Mouse (Mus musculus) stomach, embryonic 15.5 days (tissue): Measurements from ENCODE around the gene Zfyve28. TPM values are rescaled to one million over a fixed set of nuclear protein-coding genes. Genes with fewer than 3 reads are reported as not detected.

Experiments
- ATAC-seq: fragments of 200-750 bp; cut with Nextera tagmentation; 2 replicates; pipeline ENCODE4 v1.8.0; 2017; ENCODE audit warnings: low read depth, moderate number of reproducible peaks, moderate TSS enrichment; ENCODE audit not compliant: insufficient read depth, low FRiP score
- H3K27ac ChIP-seq: fragments of 300-500 bp; sonication (generic); 2 replicates; pipeline ENCODE4 v1.5.1; 2015; ENCODE audit warnings: mild to moderate bottlenecking, inconsistent platforms
- H3K27me3 ChIP-seq: fragments of 300-500 bp; sonication (generic); replicated peaks from 2 replicates; pipeline ENCODE4 v1.6.1; 2015; ENCODE audit warnings: inconsistent platforms
- H3K36me3 ChIP-seq: fragments of 300-500 bp; sonication (generic); 2 replicates; pipeline ENCODE4 v1.6.1; 2015; ENCODE audit warnings: inconsistent platforms
- H3K4me1 ChIP-seq: fragments of 300-500 bp; sonication (generic); 2 replicates; pipeline ENCODE4 v1.6.1; 2015; ENCODE audit warnings: inconsistent platforms
- H3K4me2 ChIP-seq: fragments of 300-500 bp; sonication (generic); 2 replicates; pipeline ENCODE4 v1.6.1; 2015; ENCODE audit warnings: mild to moderate bottlenecking, inconsistent platforms
- H3K4me3 ChIP-seq: fragments of 300-500 bp; sonication (generic); replicated peaks from 2 replicates; pipeline ENCODE4 v1.5.1; 2015; ENCODE audit warnings: inconsistent platforms
- H3K9ac ChIP-seq: fragments of 300-500 bp; sonication (generic); 2 replicates; pipeline ENCODE4 v1.6.1; 2015; ENCODE audit warnings: inconsistent platforms
- H3K9me3 ChIP-seq: fragments of 300-500 bp; sonication (generic); 2 replicates; pipeline ENCODE4 v1.6.1; 2016; ENCODE audit warnings: inconsistent platforms
- WGBS: fragments of 180-500 bp; shearing (Covaris S2); methylation state at CpG from one replicate; pipeline ENCODE4 v1.1.7; 2015; 5-methylcytosine and 5-hydroxymethylcytosine counted together
- polyA plus RNA-seq: library from polyadenylated mRNA; unstranded; fragments of >200 nt; fragmentation: Nextera tagmentation; extraction: Ambion mirVana; gene quantifications from 2 replicates; pipeline ENCODE4 v1.2.1, GENCODE M21; 2015

Gene Zfyve28
- polyA plus RNA-seq, 1 experiment from 2014 or later: 0.53 TPM

GRCm38 (mm10) chr5:34284156-34284750, 4.0 kb downstream of the Zfyve28 start:
- Histone ChIP-seq H3K27ac (no peak overlapping the region), H3K9me3 (no peaks in the 10 kb centered on the region), H3K4me3 (no peak overlapping the region), H3K27me3 (peaks cover 36% of the 10 kb centered on the region), H3K4me2 (no peak overlapping the region), H3K4me1 (peaks cover 26% of the 10 kb centered on the region), H3K9ac (no peak overlapping the region), H3K36me3 (no peaks in the 10 kb centered on the region)
- ATAC-seq: no peak
- WGBS: 43% methylated on average over 3 of the region's 3 CpGs

GRCm38 (mm10) chr5:34283355-34283754, 4.9 kb downstream of the Zfyve28 start:
- peaks cover 23% of the 10 kb centered on the region for H3K4me1 ChIP-seq
- H3K4me2 ChIP-seq: no peak overlapping the region
- ATAC-seq: no peak
- no peak overlapping the region for H3K4me3 ChIP-seq
- no peaks in the 10 kb centered on the region for H3K36me3 ChIP-seq
- no peaks in the 10 kb centered on the region for H3K9me3 ChIP-seq
- no peak overlapping the region for H3K9ac ChIP-seq
- 88% methylated on average over 5 of the region's 5 CpGs for WGBS
- peaks cover 29% of the 10 kb centered on the region for H3K27me3 ChIP-seq
- no peak overlapping the region for H3K27ac ChIP-seq

DNA sequence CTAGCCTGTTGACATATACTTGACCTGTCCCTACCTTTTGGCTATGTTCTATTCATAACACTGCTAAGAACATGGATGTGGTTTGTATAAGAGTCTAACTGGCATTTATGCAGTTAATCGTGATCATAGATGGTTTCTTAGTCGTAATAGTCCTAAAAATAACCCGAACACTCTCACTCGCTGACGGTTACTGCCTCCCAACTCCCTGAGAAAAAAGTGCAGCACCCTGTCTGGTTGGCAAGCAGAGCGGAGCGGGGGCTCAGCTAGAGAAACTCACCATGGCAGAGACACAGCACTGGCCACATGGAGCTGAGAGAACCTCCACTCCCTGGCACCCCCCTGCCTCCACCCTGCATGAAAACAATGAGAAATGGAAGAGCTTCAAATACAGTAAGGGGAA, 7.3 kb downstream of the Zfyve28 start:
- H3K4me3 ChIP-seq: no peak overlapping the region
- H3K9me3 ChIP-seq: no peaks in the 10 kb centered on the region
- no peaks in the 10 kb centered on the region for H3K4me1 ChIP-seq
- H3K27ac ChIP-seq: no peak overlapping the region
- H3K4me2 ChIP-seq: no peak overlapping the region
- H3K27me3 ChIP-seq: peaks cover 5% of the 10 kb centered on the region
- no peak overlapping the region for H3K9ac ChIP-seq
- ATAC-seq: no peak
- WGBS: 55% methylated on average over 7 of the region's 7 CpGs
- no peaks in the 10 kb centered on the region for H3K36me3 ChIP-seq

DNA sequence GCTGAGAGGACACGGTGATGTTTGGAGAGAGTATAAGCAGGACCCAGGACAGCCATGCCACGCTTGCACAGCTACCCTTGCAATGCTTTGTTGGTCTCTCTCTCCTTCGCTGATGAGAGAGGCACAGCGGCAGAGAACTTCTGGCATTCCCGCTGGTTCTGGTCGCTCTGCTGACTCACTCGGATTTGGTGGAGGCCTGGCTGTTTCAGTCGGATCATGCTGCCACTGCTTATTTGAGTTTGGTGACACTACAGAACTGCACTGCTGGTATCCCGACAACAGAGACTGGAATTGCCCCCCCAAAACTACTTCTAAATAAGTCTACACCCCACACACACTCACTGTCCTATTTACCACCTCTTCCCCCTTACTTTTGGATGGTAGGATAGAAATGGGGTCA, 9.0 kb downstream of the Zfyve28 start:
- Histone ChIP-seq H3K27ac (no peak overlapping the region), H3K9me3 (no peaks in the 10 kb centered on the region), H3K9ac (no peak overlapping the region), H3K4me1 (no peaks in the 10 kb centered on the region), H3K4me2 (no peak overlapping the region), H3K4me3 (no peak overlapping the region), H3K36me3 (no peaks in the 10 kb centered on the region), H3K27me3 (no peaks in the 10 kb centered on the region)
- 87% methylated on average over 9 of the region's 9 CpGs for WGBS
- no peak for ATAC-seq

GRCm38 (mm10) chr5:34278058-34278457, 10.2 kb downstream of the Zfyve28 start:
- Histone ChIP-seq H3K9ac (no peak overlapping the region), H3K4me3 (no peak overlapping the region), H3K27me3 (no peaks in the 10 kb centered on the region), H3K27ac (no peak overlapping the region), H3K4me2 (no peak overlapping the region), H3K36me3 (no peaks in the 10 kb centered on the region), H3K4me1 (no peaks in the 10 kb centered on the region), H3K9me3 (no peaks in the 10 kb centered on the region)
- 55% methylated on average over 4 of the region's 4 CpGs for WGBS
- no peak for ATAC-seq

DNA sequence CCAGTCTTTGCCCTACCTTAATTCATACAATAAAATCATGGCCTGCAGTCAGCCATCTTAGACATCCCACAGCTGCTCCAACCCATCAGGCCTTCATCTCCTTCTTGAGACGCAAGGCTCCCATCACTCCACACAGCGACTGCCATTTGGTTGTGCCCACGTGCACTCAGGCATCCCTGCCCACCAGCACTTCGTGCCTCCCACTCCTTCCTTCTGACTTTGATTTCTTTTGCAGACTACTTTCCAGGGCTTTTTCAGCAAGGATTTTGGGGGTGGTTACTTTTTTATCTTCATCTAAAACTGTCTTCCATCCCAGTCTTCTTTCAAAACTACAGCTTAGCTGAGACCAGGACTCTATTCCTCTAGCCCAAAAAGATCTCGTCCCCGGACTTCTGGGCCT, 11.5 kb downstream of the Zfyve28 start:
- Histone ChIP-seq H3K27ac (no peak overlapping the region), H3K4me2 (no peak overlapping the region), H3K27me3 (no peaks in the 10 kb centered on the region), H3K9ac (no peak overlapping the region), H3K9me3 (no peaks in the 10 kb centered on the region), H3K4me3 (no peak overlapping the region), H3K4me1 (no peaks in the 10 kb centered on the region), H3K36me3 (no peaks in the 10 kb centered on the region)
- WGBS: 58% methylated on average over 6 of the region's 6 CpGs
- ATAC-seq: no peak

DNA sequence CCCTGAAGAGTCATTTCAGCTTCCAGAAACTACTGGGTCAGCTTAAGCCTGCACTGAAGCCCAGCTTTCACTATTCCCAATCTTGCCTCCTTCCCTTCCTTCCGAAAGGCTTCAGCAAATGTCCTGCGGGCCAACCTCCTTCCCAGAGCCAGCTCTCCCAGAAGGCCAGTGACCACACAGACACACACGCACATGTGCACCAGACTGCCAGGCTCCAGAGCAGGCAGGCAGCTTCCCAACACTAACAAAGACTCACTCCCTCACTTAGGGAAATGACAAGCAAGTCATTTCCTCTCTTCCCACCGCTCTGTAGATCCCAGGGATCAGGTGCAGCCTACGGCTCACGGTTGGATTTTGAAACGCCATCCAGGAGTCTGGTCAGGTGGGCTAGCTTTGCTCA, 12.1 kb downstream of the Zfyve28 start:
- no peaks in the 10 kb centered on the region for H3K36me3 ChIP-seq
- no peaks in the 10 kb centered on the region for H3K9me3 ChIP-seq
- H3K27me3 ChIP-seq: no peaks in the 10 kb centered on the region
- 66% methylated on average over 7 of the region's 7 CpGs for WGBS
- no peaks in the 10 kb centered on the region for H3K4me1 ChIP-seq
- ATAC-seq: no peak
- H3K4me2 ChIP-seq: no peak overlapping the region
- H3K4me3 ChIP-seq: no peak overlapping the region
- no peak overlapping the region for H3K9ac ChIP-seq
- no peak overlapping the region for H3K27ac ChIP-seq

DNA sequence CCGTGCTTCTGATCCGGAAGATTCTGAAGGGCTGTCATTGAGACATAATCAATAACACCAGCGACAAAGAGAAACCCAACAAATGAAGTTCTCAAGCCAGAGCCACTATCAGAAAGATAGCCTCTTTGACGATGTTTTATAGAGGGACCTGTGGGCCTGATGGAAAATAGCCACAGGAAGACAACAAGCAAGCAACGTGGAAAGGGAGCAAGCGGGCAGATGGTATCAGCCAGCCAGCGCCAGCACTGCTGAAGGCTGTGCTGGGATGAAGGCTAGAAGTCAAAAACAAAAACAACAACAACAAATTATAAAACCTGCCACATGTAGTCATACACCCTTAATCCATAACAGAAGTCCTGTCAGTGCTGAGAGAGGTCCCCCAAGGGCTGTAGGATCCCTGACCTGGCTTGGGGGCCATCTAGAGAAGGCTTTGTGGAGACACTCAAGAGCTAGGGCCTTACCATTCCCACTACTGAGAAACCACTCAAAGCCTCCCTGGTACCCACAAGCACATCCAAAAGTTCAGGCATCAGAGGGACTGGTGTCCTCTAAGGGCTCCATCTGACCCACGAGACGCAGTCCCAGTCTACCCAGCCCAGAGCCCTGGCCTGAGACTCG, 13.5 kb downstream of the Zfyve28 start:
- no peak overlapping the region for H3K4me2 ChIP-seq
- H3K27me3 ChIP-seq: no peaks in the 10 kb centered on the region
- ATAC-seq: no peak
- no peaks in the 10 kb centered on the region for H3K9me3 ChIP-seq
- 80% methylated on average over 10 of the region's 10 CpGs for WGBS
- no peak overlapping the region for H3K9ac ChIP-seq
- no peaks in the 10 kb centered on the region for H3K4me1 ChIP-seq
- H3K36me3 ChIP-seq: no peaks in the 10 kb centered on the region
- no peak overlapping the region for H3K4me3 ChIP-seq
- H3K27ac ChIP-seq: no peak overlapping the region

DNA sequence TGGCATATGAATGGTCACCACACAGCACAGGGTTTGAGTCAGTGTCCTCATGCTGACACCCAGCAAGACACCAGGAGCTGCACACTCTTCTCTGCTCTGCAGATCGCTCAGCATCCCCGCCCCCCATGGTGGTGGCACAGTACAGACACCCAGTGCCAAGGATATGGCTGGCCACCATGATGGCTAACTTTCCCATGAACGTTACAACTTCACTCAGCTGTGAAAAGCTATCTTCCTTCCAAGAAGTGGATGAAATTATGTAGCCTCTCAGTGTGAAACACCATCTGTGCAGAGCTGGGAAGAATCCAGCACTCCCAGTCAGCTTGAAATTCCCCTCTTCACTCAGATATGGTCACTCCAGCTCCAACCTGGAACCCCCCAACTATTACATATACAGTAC, 14.0 kb downstream of the Zfyve28 start:
- Histone ChIP-seq H3K9ac (no peak overlapping the region), H3K27ac (no peak overlapping the region), H3K27me3 (no peaks in the 10 kb centered on the region), H3K4me2 (no peak overlapping the region), H3K36me3 (no peaks in the 10 kb centered on the region), H3K4me1 (no peaks in the 10 kb centered on the region), H3K4me3 (no peak overlapping the region), H3K9me3 (no peaks in the 10 kb centered on the region)
- 74% methylated on average over 3 of the region's 3 CpGs for WGBS
- no peak for ATAC-seq

GRCm38 (mm10) chr5:34273251-34273681, 15.0 kb downstream of the Zfyve28 start:
- Histone ChIP-seq H3K4me2 (no peak overlapping the region), H3K4me3 (no peak overlapping the region), H3K4me1 (no peaks in the 10 kb centered on the region), H3K27me3 (no peaks in the 10 kb centered on the region), H3K9me3 (no peaks in the 10 kb centered on the region), H3K9ac (no peak overlapping the region), H3K27ac (no peak overlapping the region), H3K36me3 (no peaks in the 10 kb centered on the region)
- no peak for ATAC-seq
- WGBS: 73% methylated on average over 5 of the region's 5 CpGs

DNA sequence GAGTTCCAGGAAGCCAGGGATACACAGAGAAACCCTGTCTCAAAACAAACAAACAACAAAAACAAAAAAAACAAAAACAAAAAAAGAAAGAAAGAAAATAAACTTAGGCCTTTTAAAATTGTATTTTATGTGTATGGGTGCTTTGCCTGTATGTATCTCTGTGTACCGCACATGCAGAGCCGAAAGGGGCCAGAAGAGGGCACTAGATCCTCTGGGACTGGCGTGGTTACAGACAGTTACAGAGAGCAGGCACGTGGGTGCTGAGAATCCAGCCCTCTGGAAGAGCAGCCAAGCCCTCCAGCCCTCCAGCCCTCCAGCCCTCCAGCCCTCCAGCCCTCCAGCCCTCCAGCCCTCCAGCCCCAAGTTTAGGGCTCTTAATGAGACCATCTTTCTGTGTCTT, 16.5 kb downstream of the Zfyve28 start:
- H3K27me3 ChIP-seq: no peaks in the 10 kb centered on the region
- H3K4me3 ChIP-seq: no peak overlapping the region
- ATAC-seq: no peak
- no peaks in the 10 kb centered on the region for H3K4me1 ChIP-seq
- H3K27ac ChIP-seq: no peak overlapping the region
- no peaks in the 10 kb centered on the region for H3K36me3 ChIP-seq
- WGBS: 27% methylated on average over 4 of the region's 4 CpGs
- no peak overlapping the region for H3K4me2 ChIP-seq
- no peak overlapping the region for H3K9ac ChIP-seq
- H3K9me3 ChIP-seq: no peaks in the 10 kb centered on the region

GRCm38 (mm10) chr5:34269921-34270465, 18.3 kb downstream of the Zfyve28 start:
- Histone ChIP-seq H3K36me3 (no peaks in the 10 kb centered on the region), H3K9ac (no peak overlapping the region), H3K9me3 (no peaks in the 10 kb centered on the region), H3K4me1 (no peaks in the 10 kb centered on the region), H3K27me3 (no peaks in the 10 kb centered on the region), H3K27ac (no peak overlapping the region), H3K4me2 (no peak overlapping the region), H3K4me3 (no peak overlapping the region)
- 59% methylated on average over 12 of the region's 12 CpGs for WGBS
- ATAC-seq: no peak
